Mouse (Mus musculus): ENCODE measurements around the gene P2rx7. TPM values are rescaled to one million over a fixed set of nuclear protein-coding genes. Genes with fewer than 3 reads are reported as not detected.

P2rx7 gene
- polyA plus RNA-seq, 1 experiment from 2014 or later = 2.1 TPM

DNA sequence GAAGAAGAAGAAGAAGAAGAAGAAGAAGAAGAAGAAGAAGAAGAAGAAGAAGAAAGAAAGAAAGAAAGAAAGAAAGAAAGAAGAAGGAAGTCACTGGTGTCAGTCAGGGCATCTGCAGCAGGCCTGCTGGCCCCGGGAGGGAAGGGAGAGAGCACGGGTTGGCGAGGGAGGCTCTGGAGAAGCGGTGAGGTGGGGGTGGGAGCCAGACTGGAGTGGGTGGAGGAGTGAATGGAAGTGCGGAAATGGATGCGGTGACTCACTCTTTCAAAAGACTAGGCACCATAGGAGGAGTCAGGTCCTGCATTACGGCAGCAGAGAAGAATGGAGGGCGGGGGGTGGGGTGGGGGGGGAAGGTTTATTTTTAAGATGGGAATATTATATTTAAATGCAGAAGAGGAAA is 5.6 kb downstream of the P2rx7 start:
- TF ChIP-seq EP300 (IDR thresholded peaks at IDR 0.05; ENCODE audit: low read depth) = no peak
- no peak for TF ChIP-seq CTCF (IDR thresholded peaks at IDR 0.05; ENCODE audit: low read depth)
- no peak for ATAC-seq
- WGBS (ENCODE audit: insufficient replicate concordance) = 72% methylated on average over 8 of the region's 8 CpGs
- Histone ChIP-seq H3K27ac (ENCODE audit: low read depth) (no peak overlapping the region), H3K4me1 (ENCODE audit: insufficient read depth) (peaks cover 24% of the 10 kb centered on the region), H3K4me3 (ENCODE audit: low read depth, low read length) (no peak overlapping the region), H3K4me2 (ENCODE audit: low read depth, low read length) (no peak overlapping the region), H3K9me3 (ENCODE audit: low read length) (no peaks in the 10 kb centered on the region), H3K27me3 (ENCODE audit: insufficient read depth, low read length) (no peaks in the 10 kb centered on the region), H3K36me3 (replicated peaks; ENCODE audit: insufficient read depth, low read length) (no peaks in the 10 kb centered on the region), H3K9ac (replicated peaks) (no peak overlapping the region)
- no peak for DNase-seq

DNA sequence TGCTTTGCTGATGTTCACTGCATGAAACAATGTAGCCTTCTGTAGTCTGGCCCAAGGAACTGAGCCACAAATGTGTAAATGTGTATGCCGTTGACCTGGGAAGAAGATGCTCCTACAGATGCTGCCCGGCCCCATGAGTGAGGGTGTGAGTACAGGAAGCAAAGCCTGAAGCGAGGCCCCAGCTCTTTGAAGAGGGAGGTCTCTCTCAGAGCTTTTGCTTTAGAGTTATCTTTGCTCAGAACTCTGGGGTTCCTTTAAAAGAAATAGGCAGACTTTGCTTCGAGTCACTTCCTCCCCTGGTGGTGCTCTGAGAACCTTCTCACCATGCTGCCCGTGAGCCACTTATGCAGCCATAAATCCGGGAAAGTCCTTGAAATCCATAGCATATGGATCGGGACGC is 6.4 kb downstream of the P2rx7 start:
- Histone ChIP-seq H3K9me3 (ENCODE audit: low read length) (no peaks in the 10 kb centered on the region), H3K4me1 (ENCODE audit: insufficient read depth) (peaks cover 22% of the 10 kb centered on the region), H3K9ac (replicated peaks) (no peak overlapping the region), H3K27ac (ENCODE audit: low read depth) (no peak overlapping the region), H3K36me3 (replicated peaks; ENCODE audit: insufficient read depth, low read length) (no peaks in the 10 kb centered on the region), H3K4me3 (ENCODE audit: low read depth, low read length) (no peak overlapping the region), H3K4me2 (ENCODE audit: low read depth, low read length) (no peak overlapping the region), H3K27me3 (ENCODE audit: insufficient read depth, low read length) (no peaks in the 10 kb centered on the region)
- no peak for DNase-seq
- no peak for ATAC-seq
- 57% methylated on average over 8 of the region's 8 CpGs for WGBS (ENCODE audit: insufficient replicate concordance)
- no peak for TF ChIP-seq CTCF (IDR thresholded peaks at IDR 0.05; ENCODE audit: low read depth)
- no peak for TF ChIP-seq EP300 (IDR thresholded peaks at IDR 0.05; ENCODE audit: low read depth)

DNA sequence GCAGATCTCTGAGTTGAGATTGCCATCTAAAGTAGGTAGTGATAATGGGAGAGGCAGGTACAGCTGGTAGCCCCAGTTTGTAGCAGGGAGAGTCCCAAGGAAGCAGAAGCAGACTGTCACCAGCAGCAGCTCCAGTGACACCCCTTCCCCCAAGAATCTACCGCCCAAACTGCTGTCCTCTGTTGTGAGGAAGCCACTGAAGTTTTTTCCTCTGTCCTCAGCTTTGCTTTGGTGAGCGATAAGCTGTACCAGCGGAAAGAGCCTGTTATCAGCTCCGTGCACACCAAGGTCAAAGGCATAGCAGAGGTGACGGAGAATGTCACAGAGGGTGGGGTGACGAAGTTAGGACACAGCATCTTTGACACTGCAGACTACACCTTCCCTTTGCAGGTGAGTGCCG is 8.8 kb downstream of the P2rx7 start:
- TF ChIP-seq CTCF (IDR thresholded peaks at IDR 0.05; ENCODE audit: low read depth) = no peak
- TF ChIP-seq EP300 (IDR thresholded peaks at IDR 0.05; ENCODE audit: low read depth) = peak; percentile 94
- 7% methylated on average over 7 of the region's 7 CpGs for WGBS (ENCODE audit: insufficient replicate concordance)
- ATAC-seq = peak; percentile 90
- peak; percentile 42 for DNase-seq
- Histone ChIP-seq H3K4me2 (ENCODE audit: low read depth, low read length) (peak overlapping the region; percentile 56), H3K27me3 (ENCODE audit: insufficient read depth, low read length) (no peaks in the 10 kb centered on the region), H3K27ac (ENCODE audit: low read depth) (no peak overlapping the region), H3K9ac (replicated peaks) (peak overlapping the region; percentile 34; the same call in 1 of the 2 replicates), H3K4me1 (ENCODE audit: insufficient read depth) (peaks cover 19% of the 10 kb centered on the region), H3K9me3 (ENCODE audit: low read length) (no peaks in the 10 kb centered on the region), H3K4me3 (ENCODE audit: low read depth, low read length) (no peak overlapping the region), H3K36me3 (replicated peaks; ENCODE audit: insufficient read depth, low read length) (no peaks in the 10 kb centered on the region)

DNA sequence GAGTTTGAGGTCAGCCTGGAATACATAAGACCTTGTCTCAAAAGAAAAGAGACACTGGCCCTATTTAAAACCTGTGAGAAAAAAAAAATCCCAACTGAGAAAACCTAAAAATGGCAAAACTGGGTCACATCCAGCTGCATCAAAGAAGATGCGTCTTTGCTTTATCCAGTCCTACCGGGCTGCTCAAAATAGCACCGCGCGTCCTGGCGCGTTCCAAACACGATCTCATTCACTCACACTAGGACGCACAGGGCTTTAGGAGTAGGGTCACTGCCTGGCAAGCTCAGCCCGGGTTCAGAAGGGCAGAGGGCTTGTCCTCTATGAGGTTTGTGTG is 9.4 kb downstream of the P2rx7 start:
- no peaks in the 10 kb centered on the region for H3K36me3 ChIP-seq (replicated peaks; ENCODE audit: insufficient read depth, low read length)
- ATAC-seq (no peak), DNase-seq (no peak)
- no peak overlapping the region for H3K4me3 ChIP-seq (ENCODE audit: low read depth, low read length)
- no peak overlapping the region; the same call in 1 of the 2 replicates for H3K27ac ChIP-seq (ENCODE audit: low read depth)
- peak overlapping the region; percentile 56 for H3K4me2 ChIP-seq (ENCODE audit: low read depth, low read length)
- H3K9ac ChIP-seq (replicated peaks) = no peak overlapping the region
- no peaks in the 10 kb centered on the region for H3K27me3 ChIP-seq (ENCODE audit: insufficient read depth, low read length)
- H3K4me1 ChIP-seq (ENCODE audit: insufficient read depth) = peaks cover 19% of the 10 kb centered on the region
- TF ChIP-seq EP300 (IDR thresholded peaks at IDR 0.05; ENCODE audit: low read depth) (no peak), CTCF (IDR thresholded peaks at IDR 0.05; ENCODE audit: low read depth) (no peak)
- 51% methylated on average over 10 of the region's 10 CpGs for WGBS (ENCODE audit: insufficient replicate concordance)
- H3K9me3 ChIP-seq (ENCODE audit: low read length) = no peaks in the 10 kb centered on the region

DNA sequence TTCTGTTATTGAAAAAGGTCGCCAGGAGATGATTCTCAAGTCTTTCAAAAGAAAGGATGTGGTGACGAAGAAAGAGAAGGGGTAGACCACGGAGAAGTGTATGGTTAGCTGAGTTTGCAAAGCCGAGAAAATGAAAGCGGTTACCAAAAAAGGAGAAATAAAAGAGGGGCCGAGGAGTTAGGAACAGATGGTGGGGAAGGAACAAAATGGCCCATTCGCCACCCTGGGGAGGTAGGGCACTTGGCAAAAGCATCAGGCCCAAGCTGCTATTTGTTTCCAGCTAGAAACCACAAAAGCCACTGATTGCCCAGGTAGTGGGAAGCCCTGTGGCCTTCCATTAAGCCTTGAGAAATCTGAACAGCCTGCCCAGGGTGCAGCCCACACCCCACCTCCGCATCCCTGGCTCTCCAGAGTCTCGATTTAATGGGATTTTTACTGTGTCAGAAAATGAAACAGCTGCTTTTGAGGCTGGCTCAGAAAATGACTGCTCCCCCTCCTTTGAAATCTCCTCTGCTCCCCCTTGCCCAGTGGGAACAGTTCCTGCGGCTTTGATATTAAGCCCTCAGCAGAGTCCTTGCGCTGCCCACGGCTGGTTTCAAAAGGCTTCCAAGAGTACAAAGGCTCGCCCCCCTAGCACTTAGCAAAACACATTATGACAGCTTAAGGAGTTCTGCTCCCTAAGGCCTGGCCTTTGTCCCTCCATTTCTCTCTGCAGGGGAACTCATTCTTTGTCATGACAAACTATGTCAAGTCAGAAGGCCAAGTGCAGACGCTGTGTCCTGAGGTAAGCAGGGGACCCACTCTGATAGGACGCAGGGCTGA is 9.9 kb downstream of the P2rx7 start:
- DNase-seq (no peak), ATAC-seq (no peak)
- Histone ChIP-seq H3K27ac (ENCODE audit: low read depth) (no peak overlapping the region; the same call in 1 of the 2 replicates), H3K9me3 (ENCODE audit: low read length) (no peaks in the 10 kb centered on the region), H3K27me3 (ENCODE audit: insufficient read depth, low read length) (no peaks in the 10 kb centered on the region), H3K4me1 (ENCODE audit: insufficient read depth) (peaks cover 19% of the 10 kb centered on the region), H3K9ac (replicated peaks) (no peak overlapping the region), H3K4me2 (ENCODE audit: low read depth, low read length) (peak overlapping the region; percentile 56), H3K36me3 (replicated peaks; ENCODE audit: insufficient read depth, low read length) (no peaks in the 10 kb centered on the region), H3K4me3 (ENCODE audit: low read depth, low read length) (no peak overlapping the region)
- no peak for TF ChIP-seq CTCF (IDR thresholded peaks at IDR 0.05; ENCODE audit: low read depth)
- no peak for TF ChIP-seq EP300 (IDR thresholded peaks at IDR 0.05; ENCODE audit: low read depth)
- 52% methylated on average over 15 of the region's 15 CpGs for WGBS (ENCODE audit: insufficient replicate concordance)

DNA sequence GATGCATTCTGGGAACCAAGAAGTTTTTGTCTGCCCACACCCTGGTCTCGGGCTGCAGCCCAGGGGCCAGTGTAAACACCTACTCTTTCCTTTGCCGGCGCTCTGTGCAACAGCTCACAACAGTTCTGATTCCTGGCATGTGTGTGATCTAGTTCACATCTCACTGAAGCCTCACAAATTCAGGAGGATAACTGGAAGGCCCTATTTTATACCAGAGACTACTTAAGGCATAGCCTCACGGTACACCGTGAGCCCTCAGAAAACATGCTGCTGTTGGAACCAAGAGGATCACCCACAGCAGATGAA is 10.5 kb downstream of the P2rx7 start:
- TF ChIP-seq EP300 (IDR thresholded peaks at IDR 0.05; ENCODE audit: low read depth) = no peak
- TF ChIP-seq CTCF (IDR thresholded peaks at IDR 0.05; ENCODE audit: low read depth) = no peak
- Histone ChIP-seq H3K36me3 (replicated peaks; ENCODE audit: insufficient read depth, low read length) (no peaks in the 10 kb centered on the region), H3K4me1 (ENCODE audit: insufficient read depth) (peaks cover 19% of the 10 kb centered on the region), H3K27me3 (ENCODE audit: insufficient read depth, low read length) (no peaks in the 10 kb centered on the region), H3K4me3 (ENCODE audit: low read depth, low read length) (no peak overlapping the region), H3K4me2 (ENCODE audit: low read depth, low read length) (no peak overlapping the region), H3K9ac (replicated peaks) (no peak overlapping the region), H3K27ac (ENCODE audit: low read depth) (no peak overlapping the region), H3K9me3 (ENCODE audit: low read length) (no peaks in the 10 kb centered on the region)
- DNase-seq (no peak), ATAC-seq (no peak)
- WGBS (ENCODE audit: insufficient replicate concordance) = 70% methylated on average over 5 of the region's 5 CpGs
